Mouse (Mus musculus) adrenal gland, postnatal 4 days (tissue): ENCODE measurements around the gene Rab3d. TPM values are rescaled to one million over a fixed set of nuclear protein-coding genes. Genes with fewer than 3 reads are reported as not detected.
"Not testable (repeated sequence)": the region's sequence is repeated elsewhere in the genome, so short reads cannot be mapped to it uniquely, and the experiment has no call there.

ENCODE experiments used
- DNase-seq, 2 experiments: peaks; one replicate each; pipeline ENCODE4 v3.0.0; 2021 to 2022; ENCODE audit warnings: low spot score in 2 of 2, mixed read lengths in 2 of 2
- total RNA-seq, 2 experiments: library from RNA; stranded (reverse); gene quantifications; 2 replicates each; pipeline ENCODE4 v1.2.3; 2021

The Rab3d gene
- total RNA-seq, 2 experiments from 2014 or later = 55.5 to 60.2 TPM

GRCm38 (mm10) chr9:21916851-21917492, 1.0 kb downstream of the Rab3d start:
- DNase-seq = no peak

GRCm38 (mm10) chr9:21909474-21910223, 8.3 kb downstream of the Rab3d start:
- no peak for DNase-seq

- no peak for DNase-seq
Observed at GRCm38 (mm10) chr9:21908216-21908615, 9.8 kb downstream of the Rab3d start.

GRCm38 (mm10) chr9:21904031-21904430, 14.0 kb downstream of the Rab3d start:
- DNase-seq = no peak

DNA sequence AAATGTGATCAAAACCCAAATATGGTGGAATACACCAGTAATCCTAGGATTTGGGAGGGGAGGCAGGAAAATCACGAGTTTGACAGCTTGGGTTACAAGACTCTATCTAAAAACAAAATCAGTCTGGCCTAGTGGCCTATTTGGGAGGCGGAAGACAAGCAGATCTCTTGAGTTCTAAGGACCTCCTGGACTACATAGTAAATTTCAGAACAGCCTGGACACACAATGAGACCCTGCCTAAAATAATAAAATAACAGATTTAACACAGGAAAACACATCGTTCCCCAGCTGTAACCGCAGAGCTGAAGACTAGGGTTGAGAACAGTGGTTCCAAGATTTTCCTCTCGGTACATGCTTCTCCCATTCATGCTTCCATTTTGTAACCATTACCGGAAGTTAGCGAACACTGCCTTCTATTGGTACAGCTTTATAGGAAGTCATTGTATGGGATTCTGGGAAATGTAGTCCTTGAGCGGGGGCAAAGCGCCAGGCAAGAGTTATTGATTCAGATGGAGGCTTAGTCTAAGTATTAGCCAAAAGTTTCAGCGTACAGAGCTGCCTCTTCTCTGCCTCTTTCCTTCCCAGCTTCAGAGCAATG, 16.7 kb downstream of the Rab3d start:
- peak in 1 of 2 experiments; percentile 29 for DNase-seq

GRCm38 (mm10) chr9:21889229-21889628, 28.8 kb downstream of the Rab3d start:
- no peak for DNase-seq

DNA sequence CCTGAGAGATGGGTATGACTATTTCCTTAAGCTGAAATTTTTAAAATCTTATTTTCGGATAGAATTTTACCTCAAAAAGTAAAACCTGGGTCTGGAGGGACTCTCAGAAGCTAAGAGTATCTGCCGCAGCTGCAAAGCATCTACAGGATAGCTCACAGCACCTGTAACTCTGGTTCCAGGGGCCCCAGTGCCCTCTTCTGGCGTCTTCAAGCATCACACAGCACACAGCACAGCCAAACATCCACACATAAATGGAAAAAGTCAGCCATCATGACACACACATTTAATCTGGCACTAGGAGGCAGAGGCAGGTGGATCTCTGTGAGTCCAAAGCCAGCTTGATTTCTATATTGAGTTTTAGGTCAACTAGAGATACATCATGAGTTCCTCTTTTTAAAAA, 41.4 kb downstream of the Rab3d start:
- no peak for DNase-seq

- no peak for DNase-seq
Observed at GRCm38 (mm10) chr9:21872204-21872603, 45.8 kb downstream of the Rab3d start.

GRCm38 (mm10) chr9:21870879-21871524, 47.0 kb downstream of the Rab3d start:
- no peak for DNase-seq

GRCm38 (mm10) chr9:21869290-21869689, 48.7 kb downstream of the Rab3d start:
- peak in 1 of 2 experiments; percentile 38 for DNase-seq

GRCm38 (mm10) chr9:21867726-21868125, 50.3 kb downstream of the Rab3d start:
- no peak for DNase-seq

GRCm38 (mm10) chr9:21866641-21867040, 51.4 kb downstream of the Rab3d start:
- no peak for DNase-seq

DNA sequence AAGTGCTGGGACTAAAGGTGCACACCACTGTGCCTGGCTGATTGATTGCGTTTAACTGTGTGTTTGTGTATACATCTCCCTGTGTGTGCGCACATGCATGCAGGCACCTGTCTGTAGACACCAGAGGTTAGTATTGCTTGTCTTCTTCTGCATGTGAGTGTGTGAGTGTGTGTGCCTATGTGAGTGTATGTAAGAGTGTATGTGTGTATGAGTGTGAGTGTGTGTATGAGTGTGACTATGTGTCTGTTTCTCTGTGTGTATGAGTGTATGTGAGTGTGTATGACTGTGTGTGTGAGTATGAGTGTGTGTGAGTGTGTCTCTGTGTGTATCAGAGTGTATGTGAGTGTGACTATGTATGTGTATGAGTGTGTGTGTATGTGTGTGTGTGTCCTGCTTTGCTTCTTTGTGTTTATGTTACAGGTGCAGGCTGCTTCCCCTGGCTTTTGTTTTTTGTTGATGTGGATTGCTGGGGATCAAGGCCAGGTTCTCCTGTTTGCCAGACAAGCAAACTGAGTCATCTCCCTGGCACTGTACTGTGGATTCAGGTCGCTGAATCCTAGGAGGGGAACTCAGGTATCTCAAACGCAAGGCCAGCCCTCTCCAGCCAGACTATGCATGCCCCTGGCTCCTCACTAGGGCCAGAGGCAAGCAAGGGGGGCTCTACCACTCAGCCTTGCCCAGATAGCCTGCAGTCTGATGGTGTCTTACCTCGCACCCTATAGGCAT, 52.2 kb downstream of the Rab3d start:
- DNase-seq = no peak

DNA sequence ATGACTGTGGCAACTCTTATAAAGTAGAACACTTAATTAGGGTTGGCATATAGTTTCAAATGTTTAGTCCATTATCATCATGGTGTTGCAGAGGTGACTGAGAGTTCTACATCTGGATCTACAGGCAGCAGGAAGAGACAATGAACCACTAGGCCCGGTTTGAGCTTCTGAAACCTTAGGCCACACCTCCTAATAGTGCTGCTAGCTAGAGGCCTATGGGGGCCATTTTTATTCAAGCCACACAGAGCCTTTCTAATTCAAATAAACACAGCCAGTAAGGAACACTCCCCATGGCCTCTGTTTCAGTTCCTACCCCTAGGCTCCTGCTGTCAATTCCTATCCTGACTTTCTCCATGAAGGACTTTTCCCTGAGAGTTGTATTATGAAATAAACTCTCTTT, 55.8 kb downstream of the Rab3d start:
- no peak for DNase-seq

GRCm38 (mm10) chr9:21860349-21860748, 57.6 kb downstream of the Rab3d start:
- not testable (repeated sequence) for DNase-seq

- no peak for DNase-seq
Observed at GRCm38 (mm10) chr9:21859606-21860005, 58.4 kb downstream of the Rab3d start.

DNA sequence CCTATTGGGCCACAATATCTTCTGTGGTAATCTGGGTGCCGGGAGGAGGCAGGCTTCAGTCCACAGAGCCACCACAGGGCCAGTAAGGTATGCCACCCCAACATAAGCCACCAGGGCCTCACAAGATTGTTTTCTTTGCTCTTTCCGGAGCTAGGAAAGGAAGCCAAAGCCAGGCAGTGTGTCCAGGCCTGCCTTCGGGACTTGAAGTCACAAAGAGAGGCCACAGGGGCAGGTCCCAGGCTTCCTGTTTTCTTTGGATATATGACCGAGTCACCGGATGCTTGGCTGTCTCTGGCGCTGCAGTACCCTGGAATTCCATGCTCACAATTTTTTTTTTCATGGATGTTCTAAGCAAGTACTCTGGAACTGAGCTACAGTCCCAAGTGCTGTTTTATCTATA, 59.9 kb downstream of the Rab3d start:
- DNase-seq = no peak

DNA sequence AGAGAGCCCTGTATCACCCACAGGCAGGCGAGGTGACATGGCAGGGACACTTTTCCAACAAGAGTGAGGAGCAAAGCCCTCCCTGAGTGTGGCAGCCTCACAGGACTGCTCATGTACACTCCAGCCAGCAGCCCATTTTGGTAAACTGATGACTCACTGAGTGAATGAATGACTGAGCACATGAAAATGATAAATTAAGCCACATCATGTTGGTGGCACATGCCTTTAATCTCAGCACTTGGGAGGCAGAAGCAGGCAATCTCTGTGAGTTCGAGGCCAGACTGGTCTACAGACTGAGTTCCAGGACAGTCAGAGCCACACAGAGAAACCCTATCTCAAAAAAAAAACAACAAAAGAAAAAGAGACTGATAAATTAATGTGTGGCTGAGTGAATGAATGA, 60.5 kb downstream of the Rab3d start:
- DNase-seq = no peak
